Mouse (Mus musculus): ENCODE data around the gene Prkca. TPM values are rescaled to one million over a fixed set of nuclear protein-coding genes. Genes with fewer than 3 reads are reported as not detected.

The Prkca gene
- polyA plus RNA-seq, 1 experiment from 2014 or later: 4.5 TPM

GRCm38 (mm10) chr11:108071230-108071629 is 272.5 kb downstream of the Prkca start:
- no peak overlapping the region for H3K4me2 ChIP-seq
- H3K27ac ChIP-seq (ENCODE audit: low read depth, low read length): no peak overlapping the region
- no peak overlapping the region for H3K4me3 ChIP-seq (ENCODE audit: low read depth, low read length)
- no peak overlapping the region for H3K9ac ChIP-seq (ENCODE audit: low read length)
- H3K27me3 ChIP-seq (ENCODE audit: control insufficient read depth, insufficient read depth, low read length): no peaks in the 10 kb centered on the region
- 86% methylated on average over 6 of the region's 6 CpGs for WGBS
- H3K4me1 ChIP-seq (ENCODE audit: control insufficient read depth, insufficient read depth, low read length): no peaks in the 10 kb centered on the region
- no peaks in the 10 kb centered on the region for H3K9me3 ChIP-seq (ENCODE audit: control insufficient read depth, low read length)
- no peaks in the 10 kb centered on the region for H3K36me3 ChIP-seq (ENCODE audit: control insufficient read depth, insufficient read depth, low read length)
- DNase-seq (ENCODE audit: low spot score, missing footprints) (peak; percentile 68), ATAC-seq (ENCODE audit: low FRiP score) (no peak)

DNA sequence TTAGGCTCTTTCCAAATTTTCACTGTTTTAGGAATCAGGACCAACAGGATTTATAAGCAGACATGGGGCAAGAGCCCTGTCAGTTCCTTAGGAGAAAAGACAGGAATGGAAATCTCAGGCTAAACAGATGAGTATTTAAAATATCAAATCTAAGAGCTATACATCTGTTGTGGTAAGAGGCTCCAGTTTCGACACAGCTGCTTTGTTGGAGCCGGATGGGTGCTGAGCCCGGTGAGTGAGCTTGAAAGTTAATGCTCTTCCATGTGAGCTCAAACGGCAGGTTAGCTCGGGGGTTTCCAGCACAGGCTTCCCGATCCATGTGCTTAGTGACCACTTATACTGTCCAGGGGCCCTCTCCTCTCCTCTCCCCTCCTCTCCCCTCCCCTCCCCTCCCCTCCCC is 273.7 kb downstream of the Prkca start:
- Histone ChIP-seq H3K27ac (ENCODE audit: low read depth, low read length) (no peak overlapping the region), H3K36me3 (ENCODE audit: control insufficient read depth, insufficient read depth, low read length) (no peaks in the 10 kb centered on the region), H3K27me3 (ENCODE audit: control insufficient read depth, insufficient read depth, low read length) (no peaks in the 10 kb centered on the region), H3K4me3 (ENCODE audit: low read depth, low read length) (no peak overlapping the region), H3K4me1 (ENCODE audit: control insufficient read depth, insufficient read depth, low read length) (no peaks in the 10 kb centered on the region), H3K4me2 (no peak overlapping the region), H3K9me3 (ENCODE audit: control insufficient read depth, low read length) (no peaks in the 10 kb centered on the region), H3K9ac (ENCODE audit: low read length) (no peak overlapping the region)
- WGBS: 67% methylated on average over 6 of the region's 6 CpGs
- DNase-seq (ENCODE audit: low spot score, missing footprints) (peak; percentile 75), ATAC-seq (ENCODE audit: low FRiP score) (no peak)

DNA sequence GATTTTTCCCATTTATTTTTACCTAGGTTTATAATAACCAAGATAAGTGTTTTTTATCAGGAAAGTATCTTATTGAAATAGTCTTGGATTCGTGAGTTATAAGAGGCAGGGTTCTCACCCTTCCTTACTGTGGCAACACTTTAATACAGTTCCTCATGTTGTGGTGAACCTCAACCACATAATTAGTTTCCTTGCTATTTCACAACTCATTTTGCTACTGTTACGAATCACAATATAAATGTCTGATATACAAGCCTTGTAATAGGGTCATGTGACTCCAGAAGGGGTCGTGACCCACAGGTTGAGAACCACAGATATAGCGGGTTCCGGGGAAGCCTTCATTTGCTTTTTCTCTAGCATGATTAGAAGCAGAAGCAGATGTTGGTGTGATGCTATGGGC is 275.3 kb downstream of the Prkca start:
- Histone ChIP-seq H3K27me3 (ENCODE audit: control insufficient read depth, insufficient read depth, low read length) (no peaks in the 10 kb centered on the region), H3K9me3 (ENCODE audit: control insufficient read depth, low read length) (no peaks in the 10 kb centered on the region), H3K4me1 (ENCODE audit: control insufficient read depth, insufficient read depth, low read length) (no peaks in the 10 kb centered on the region), H3K36me3 (ENCODE audit: control insufficient read depth, insufficient read depth, low read length) (no peaks in the 10 kb centered on the region), H3K9ac (ENCODE audit: low read length) (no peak overlapping the region), H3K27ac (ENCODE audit: low read depth, low read length) (no peak overlapping the region), H3K4me2 (no peak overlapping the region), H3K4me3 (ENCODE audit: low read depth, low read length) (no peak overlapping the region)
- no peak for ATAC-seq (ENCODE audit: low FRiP score)
- DNase-seq (ENCODE audit: low spot score, missing footprints): peak; percentile 71
- 91% methylated on average over 5 of the region's 5 CpGs for WGBS

- H3K36me3 ChIP-seq (ENCODE audit: control insufficient read depth, insufficient read depth, low read length): no peaks in the 10 kb centered on the region
- DNase-seq (ENCODE audit: low spot score, missing footprints) (peak; percentile 67), ATAC-seq (ENCODE audit: low FRiP score) (no peak)
- no peak overlapping the region for H3K27ac ChIP-seq (ENCODE audit: low read depth, low read length)
- H3K4me2 ChIP-seq: no peak overlapping the region
- no peaks in the 10 kb centered on the region for H3K27me3 ChIP-seq (ENCODE audit: control insufficient read depth, insufficient read depth, low read length)
- H3K4me3 ChIP-seq (ENCODE audit: low read depth, low read length): no peak overlapping the region
- H3K4me1 ChIP-seq (ENCODE audit: control insufficient read depth, insufficient read depth, low read length): no peaks in the 10 kb centered on the region
- 89% methylated on average over 7 of the region's 7 CpGs for WGBS
- no peaks in the 10 kb centered on the region for H3K9me3 ChIP-seq (ENCODE audit: control insufficient read depth, low read length)
- H3K9ac ChIP-seq (ENCODE audit: low read length): no peak overlapping the region
Observed at GRCm38 (mm10) chr11:108067161-108067560, 276.6 kb downstream of the Prkca start.

GRCm38 (mm10) chr11:108064401-108064800 is 279.3 kb downstream of the Prkca start:
- Histone ChIP-seq H3K9me3 (ENCODE audit: control insufficient read depth, low read length) (no peaks in the 10 kb centered on the region), H3K27me3 (ENCODE audit: control insufficient read depth, insufficient read depth, low read length) (no peaks in the 10 kb centered on the region), H3K27ac (ENCODE audit: low read depth, low read length) (no peak overlapping the region), H3K4me3 (ENCODE audit: low read depth, low read length) (no peak overlapping the region), H3K36me3 (ENCODE audit: control insufficient read depth, insufficient read depth, low read length) (no peaks in the 10 kb centered on the region), H3K4me2 (no peak overlapping the region), H3K9ac (ENCODE audit: low read length) (no peak overlapping the region), H3K4me1 (ENCODE audit: control insufficient read depth, insufficient read depth, low read length) (no peaks in the 10 kb centered on the region)
- WGBS: 74% methylated on average over 3 of the region's 3 CpGs
- peak; percentile 81 for DNase-seq (ENCODE audit: low spot score, missing footprints)
- no peak for ATAC-seq (ENCODE audit: low FRiP score)

DNA sequence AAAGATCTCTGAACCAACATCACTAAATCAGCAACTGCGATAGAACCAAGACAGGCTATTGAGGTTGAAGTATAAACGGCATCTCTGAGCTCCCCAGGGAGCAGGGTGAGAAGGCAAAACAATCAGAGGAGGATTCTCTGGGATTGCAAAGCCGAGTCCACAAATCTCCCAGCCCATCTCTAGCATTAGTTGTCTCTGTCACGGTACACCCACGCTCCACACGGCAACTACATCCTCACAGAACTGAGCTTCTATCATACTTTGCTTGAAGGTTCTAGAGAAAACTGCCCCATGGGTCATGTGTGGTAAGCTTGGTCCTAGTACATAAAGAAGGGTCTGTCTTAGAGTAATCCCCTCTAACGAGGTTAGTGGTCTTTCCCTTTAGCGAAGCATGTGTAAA is 280.6 kb downstream of the Prkca start:
- 67% methylated on average over 8 of the region's 8 CpGs for WGBS
- no peaks in the 10 kb centered on the region for H3K36me3 ChIP-seq (ENCODE audit: control insufficient read depth, insufficient read depth, low read length)
- DNase-seq (ENCODE audit: low spot score, missing footprints): peak; percentile 59

GRCm38 (mm10) chr11:108061571-108062479 is 281.9 kb downstream of the Prkca start:
- Histone ChIP-seq H3K4me1 (ENCODE audit: control insufficient read depth, insufficient read depth, low read length) (no peaks in the 10 kb centered on the region), H3K27ac (ENCODE audit: low read depth, low read length) (no peak overlapping the region), H3K4me2 (no peak overlapping the region), H3K4me3 (ENCODE audit: low read depth, low read length) (no peak overlapping the region), H3K27me3 (ENCODE audit: control insufficient read depth, insufficient read depth, low read length) (no peaks in the 10 kb centered on the region), H3K36me3 (ENCODE audit: control insufficient read depth, insufficient read depth, low read length) (no peaks in the 10 kb centered on the region), H3K9me3 (ENCODE audit: control insufficient read depth, low read length) (no peaks in the 10 kb centered on the region), H3K9ac (ENCODE audit: low read length) (no peak overlapping the region)
- DNase-seq (ENCODE audit: low spot score, missing footprints) (peak; percentile 37), ATAC-seq (ENCODE audit: low FRiP score) (no peak)
- WGBS: 85% methylated on average over 17 of the region's 17 CpGs

More for the DNA sequence above, 280.6 kb downstream of the Prkca start:
- Histone ChIP-seq H3K4me2 (no peak overlapping the region), H3K9me3 (ENCODE audit: control insufficient read depth, low read length) (no peaks in the 10 kb centered on the region), H3K4me3 (ENCODE audit: low read depth, low read length) (no peak overlapping the region), H3K9ac (ENCODE audit: low read length) (no peak overlapping the region), H3K27me3 (ENCODE audit: control insufficient read depth, insufficient read depth, low read length) (no peaks in the 10 kb centered on the region), H3K27ac (ENCODE audit: low read depth, low read length) (no peak overlapping the region), H3K4me1 (ENCODE audit: control insufficient read depth, insufficient read depth, low read length) (no peaks in the 10 kb centered on the region)
- ATAC-seq (ENCODE audit: low FRiP score): no peak

DNA sequence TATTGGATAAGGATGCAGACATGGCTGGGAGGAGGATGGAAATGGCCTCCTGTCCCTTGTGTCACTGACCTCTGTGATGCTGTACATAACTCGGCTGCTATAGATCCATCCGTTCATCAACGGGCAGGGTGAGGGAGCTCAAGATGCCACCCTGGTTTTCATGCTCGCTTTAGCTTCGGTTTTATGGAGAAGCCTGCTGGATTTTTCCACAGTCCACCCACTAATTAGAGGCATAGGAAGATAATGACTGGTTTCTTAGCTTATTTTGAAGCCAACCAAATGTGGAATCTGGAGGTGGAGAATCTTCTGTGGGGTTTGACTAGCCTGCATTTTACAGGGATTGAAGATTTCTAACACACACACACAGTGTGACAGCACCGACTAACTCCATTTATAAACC is 286.6 kb downstream of the Prkca start:
- Histone ChIP-seq H3K4me3 (ENCODE audit: low read depth, low read length) (no peak overlapping the region), H3K27me3 (ENCODE audit: control insufficient read depth, insufficient read depth, low read length) (no peaks in the 10 kb centered on the region), H3K36me3 (ENCODE audit: control insufficient read depth, insufficient read depth, low read length) (no peaks in the 10 kb centered on the region), H3K9me3 (ENCODE audit: control insufficient read depth, low read length) (no peaks in the 10 kb centered on the region), H3K4me1 (ENCODE audit: control insufficient read depth, insufficient read depth, low read length) (no peaks in the 10 kb centered on the region), H3K4me2 (no peak overlapping the region), H3K27ac (ENCODE audit: low read depth, low read length) (no peak overlapping the region), H3K9ac (ENCODE audit: low read length) (no peak overlapping the region)
- DNase-seq (ENCODE audit: low spot score, missing footprints) (no peak), ATAC-seq (ENCODE audit: low FRiP score) (no peak)
- WGBS: 91% methylated on average over 6 of the region's 6 CpGs

- Histone ChIP-seq H3K36me3 (ENCODE audit: control insufficient read depth, insufficient read depth, low read length) (no peaks in the 10 kb centered on the region), H3K4me1 (ENCODE audit: control insufficient read depth, insufficient read depth, low read length) (no peaks in the 10 kb centered on the region), H3K27ac (ENCODE audit: low read depth, low read length) (no peak overlapping the region), H3K9ac (ENCODE audit: low read length) (no peak overlapping the region), H3K4me3 (ENCODE audit: low read depth, low read length) (no peak overlapping the region), H3K9me3 (ENCODE audit: control insufficient read depth, low read length) (no peaks in the 10 kb centered on the region), H3K27me3 (ENCODE audit: control insufficient read depth, insufficient read depth, low read length) (no peaks in the 10 kb centered on the region), H3K4me2 (no peak overlapping the region)
- no peak for ATAC-seq (ENCODE audit: low FRiP score)
- DNase-seq (ENCODE audit: low spot score, missing footprints): peak; percentile 12
- WGBS: 86% methylated on average over 3 of the region's 3 CpGs
Observed at GRCm38 (mm10) chr11:108054647-108055046, 289.1 kb downstream of the Prkca start.

All from midbrain, embryonic 11.5 days (tissue).